Mouse (Mus musculus) small intestine, adult 2 months (tissue): ENCODE data around the gene Gm45521.

Source experiments
- CTCF ChIP-seq: fragments of 200-500 bp; IDR thresholded peaks from 2 replicates; pipeline ENCODE4 v1.5.1; 2012; ENCODE audit warnings: low read depth, mild to moderate bottlenecking, control low read depth, inconsistent platforms, low read length, moderate library complexity, mixed read lengths; ENCODE audit not compliant: insufficient replicate concordance, insufficient read length; ENCODE audit errors: extremely low read depth
- POLR2A ChIP-seq: fragments of 200-500 bp; IDR thresholded peaks from 2 replicates; pipeline ENCODE4 v1.6.1; 2012; ENCODE audit warnings: low read depth, mild to moderate bottlenecking, control low read depth, inconsistent platforms, low read length, moderate library complexity

GRCm38 (mm10) chr14:7934166-7934565 lies 22.9 kb upstream of the Gm45521 start:
- TF ChIP-seq POLR2A (no peak), CTCF (no peak)
